Mouse (Mus musculus) neural tube, embryonic 15.5 days (tissue): ENCODE data around the gene Susd3. TPM values are rescaled to one million over a fixed set of nuclear protein-coding genes. Genes with fewer than 3 reads are reported as not detected.

Source experiments
- ATAC-seq: fragments of 200-750 bp; cut with Nextera tagmentation; 2 replicates; pipeline ENCODE4 v1.8.0; 2017; ENCODE audit warnings: mild to moderate bottlenecking, moderate TSS enrichment, moderate library complexity; ENCODE audit not compliant: low FRiP score
- H3K27ac ChIP-seq: fragments of 300-500 bp; sonication (generic); replicated peaks from 2 replicates; pipeline ENCODE4 v1.5.1; 2015; ENCODE audit warnings: mild to moderate bottlenecking, inconsistent platforms
- H3K27me3 ChIP-seq: fragments of 300-500 bp; sonication (generic); replicated peaks from 2 replicates; pipeline ENCODE4 v1.6.1; 2015; ENCODE audit warnings: inconsistent platforms
- H3K36me3 ChIP-seq: fragments of 300-500 bp; sonication (generic); 2 replicates; pipeline ENCODE4 v1.6.1; 2015; ENCODE audit warnings: inconsistent platforms
- H3K4me1 ChIP-seq: fragments of 300-500 bp; sonication (generic); 2 replicates; pipeline ENCODE4 v1.6.1; 2015; ENCODE audit warnings: inconsistent platforms
- H3K4me2 ChIP-seq: fragments of 300-500 bp; sonication (generic); 2 replicates; pipeline ENCODE4 v1.6.1; 2015; ENCODE audit warnings: inconsistent platforms, mild to moderate bottlenecking, moderate library complexity
- H3K4me3 ChIP-seq: fragments of 300-500 bp; sonication (generic); replicated peaks from 2 replicates; pipeline ENCODE4 v1.5.1; 2015; ENCODE audit warnings: mild to moderate bottlenecking, inconsistent platforms
- H3K9ac ChIP-seq: fragments of 300-500 bp; sonication (generic); replicated peaks from 2 replicates; pipeline ENCODE4 v1.6.1; 2015; ENCODE audit warnings: mild to moderate bottlenecking, inconsistent platforms
- H3K9me3 ChIP-seq: fragments of 300-500 bp; sonication (generic); replicated peaks from 2 replicates; pipeline ENCODE4 v1.6.1; 2016; ENCODE audit warnings: inconsistent platforms
- WGBS: fragments of 180-500 bp; shearing (Covaris S2); methylation state at CpG from one replicate; pipeline ENCODE4 v1.1.7; 2015; ENCODE audit warnings: mixed read lengths; 5-methylcytosine and 5-hydroxymethylcytosine counted together
- polyA plus RNA-seq: library from polyadenylated mRNA; unstranded; fragments of >200 nt; fragmentation: Nextera tagmentation; extraction: Ambion mirVana; gene quantifications from 2 replicates; pipeline ENCODE4 v1.2.1, GENCODE M21; 2015

Susd3 gene
- polyA plus RNA-seq, 1 experiment from 2014 or later: 0.95 TPM

GRCm38 (mm10) chr13:49260036-49260722, 11.7 kb upstream of the Susd3 start:
- Histone ChIP-seq H3K27me3 (no peaks in the 10 kb centered on the region), H3K36me3 (no peaks in the 10 kb centered on the region), H3K4me2 (no peak overlapping the region), H3K4me3 (no peak overlapping the region), H3K9me3 (no peaks in the 10 kb centered on the region), H3K27ac (no peak overlapping the region), H3K9ac (no peak overlapping the region), H3K4me1 (no peaks in the 10 kb centered on the region)
- 77% methylated on average over 15 of the region's 15 CpGs for WGBS
- ATAC-seq: no peak

- 84% methylated on average over 3 of the region's 3 CpGs for WGBS
Measured at GRCm38 (mm10) chr13:49257819-49258313, 9.4 kb upstream of the Susd3 start.

GRCm38 (mm10) chr13:49252746-49253145, 4.2 kb upstream of the Susd3 start:
- WGBS: 86% methylated on average over 13 of the region's 13 CpGs
- H3K4me1 ChIP-seq: peaks cover 7% of the 10 kb centered on the region
- H3K27me3 ChIP-seq: peaks cover 12% of the 10 kb centered on the region
- no peak overlapping the region for H3K4me2 ChIP-seq
- no peak overlapping the region for H3K4me3 ChIP-seq
- no peak overlapping the region for H3K9ac ChIP-seq
- H3K27ac ChIP-seq: no peak overlapping the region
- no peaks in the 10 kb centered on the region for H3K9me3 ChIP-seq
- H3K36me3 ChIP-seq: no peaks in the 10 kb centered on the region
- no peak for ATAC-seq

More at GRCm38 (mm10) chr13:49257819-49258313, 9.4 kb upstream of the Susd3 start:
- Histone ChIP-seq H3K9ac (no peak overlapping the region), H3K9me3 (no peaks in the 10 kb centered on the region), H3K27me3 (no peaks in the 10 kb centered on the region), H3K4me1 (no peaks in the 10 kb centered on the region), H3K4me2 (no peak overlapping the region), H3K36me3 (no peaks in the 10 kb centered on the region), H3K4me3 (no peak overlapping the region), H3K27ac (no peak overlapping the region)
- no peak for ATAC-seq

DNA sequence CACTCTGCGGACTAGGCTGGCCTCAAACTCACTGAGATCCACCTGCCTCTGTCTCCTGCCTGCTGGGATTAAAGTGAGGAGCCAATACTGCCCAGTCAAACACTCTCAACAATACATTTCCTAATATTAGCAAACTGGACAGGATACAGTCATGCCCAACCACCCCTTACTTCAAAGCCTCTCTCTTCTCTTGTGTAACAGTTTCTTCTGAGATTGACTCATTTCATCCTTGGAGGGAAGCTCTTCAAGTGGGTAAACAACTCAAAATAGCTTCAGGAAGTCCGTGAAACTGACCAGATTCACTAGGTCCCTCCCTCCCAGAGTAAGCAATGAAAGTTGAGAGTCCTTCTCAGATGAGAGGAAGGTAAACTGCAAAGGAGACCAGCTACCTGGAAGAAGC, 3.6 kb upstream of the Susd3 start:
- ATAC-seq: no peak
- Histone ChIP-seq H3K9me3 (no peaks in the 10 kb centered on the region), H3K9ac (no peak overlapping the region), H3K36me3 (no peaks in the 10 kb centered on the region), H3K27me3 (peaks cover 19% of the 10 kb centered on the region), H3K27ac (no peak overlapping the region), H3K4me1 (peaks cover 12% of the 10 kb centered on the region), H3K4me3 (no peak overlapping the region), H3K4me2 (no peak overlapping the region)
- WGBS: 75% methylated on average over 2 of the region's 2 CpGs

DNA sequence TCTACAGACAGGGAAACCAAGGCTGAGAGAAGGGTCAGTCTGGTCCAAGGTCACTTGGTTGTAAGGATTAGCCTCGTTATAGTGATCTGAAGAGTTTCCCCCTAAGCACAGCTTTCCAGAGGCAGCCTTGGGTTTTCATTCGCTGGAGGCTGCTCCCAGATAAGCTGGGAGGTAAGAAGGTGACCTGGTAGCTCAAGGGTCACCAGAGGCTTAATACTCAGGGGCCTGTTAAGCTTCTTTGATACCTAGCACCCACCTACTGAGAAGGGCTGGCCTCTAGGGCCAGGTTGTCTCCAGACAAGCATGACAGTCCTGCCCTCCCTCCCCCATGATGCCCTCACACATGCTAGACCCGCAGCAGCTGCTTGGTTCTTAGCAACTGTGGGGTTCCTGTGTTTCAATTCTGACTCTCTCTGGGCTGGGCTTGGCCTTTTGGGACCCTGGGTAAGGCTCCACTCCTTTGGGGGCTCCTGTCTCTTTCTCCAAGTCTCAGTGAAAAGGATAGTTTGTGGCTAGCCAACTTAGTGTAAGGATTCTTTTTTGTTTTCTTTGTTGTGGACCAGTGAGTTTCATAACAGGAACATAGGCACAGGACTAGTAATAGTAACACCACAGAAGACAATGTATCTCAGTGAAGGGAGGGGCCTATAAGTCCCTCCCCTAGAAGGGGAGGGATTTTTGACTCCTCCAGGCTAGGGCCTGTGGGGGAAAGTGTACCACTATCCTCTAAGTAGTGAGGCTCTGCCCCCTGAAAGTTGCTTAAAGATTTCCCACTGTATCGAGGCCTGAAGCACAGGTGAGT, 2.4 kb upstream of the Susd3 start:
- WGBS: 41% methylated on average over 4 of the region's 4 CpGs
- peaks cover 31% of the 10 kb centered on the region for H3K27me3 ChIP-seq
- no peaks in the 10 kb centered on the region for H3K9me3 ChIP-seq
- H3K4me3 ChIP-seq: no peak overlapping the region
- H3K27ac ChIP-seq: no peak overlapping the region
- no peaks in the 10 kb centered on the region for H3K36me3 ChIP-seq
- H3K9ac ChIP-seq: no peak overlapping the region
- ATAC-seq: no peak
- H3K4me1 ChIP-seq: peaks cover 12% of the 10 kb centered on the region
- H3K4me2 ChIP-seq: no peak overlapping the region

DNA sequence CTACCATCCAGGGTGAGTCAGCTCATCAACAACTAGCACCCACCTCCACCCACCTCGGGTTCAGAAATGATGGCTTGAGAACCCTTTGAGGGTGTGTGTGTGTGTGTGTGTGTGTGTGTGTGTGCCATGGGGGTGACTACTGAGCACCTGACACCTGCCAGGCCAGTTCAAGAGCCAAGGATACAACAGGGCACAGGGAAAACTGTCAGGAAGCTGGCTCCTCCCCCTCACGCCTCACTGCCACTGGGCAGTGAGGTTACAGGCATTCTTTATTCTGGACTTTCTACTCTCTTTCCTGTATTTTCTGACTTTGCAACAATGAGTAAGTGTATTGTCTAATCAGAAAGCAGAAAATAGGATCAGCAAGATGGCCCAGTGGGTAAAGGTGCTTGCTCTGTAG, 1.1 kb upstream of the Susd3 start:
- peaks cover 12% of the 10 kb centered on the region for H3K4me1 ChIP-seq
- no peak for ATAC-seq
- H3K27ac ChIP-seq: no peak overlapping the region
- no peaks in the 10 kb centered on the region for H3K9me3 ChIP-seq
- no peak overlapping the region for H3K4me2 ChIP-seq
- H3K4me3 ChIP-seq: no peak overlapping the region
- peaks cover 33% of the 10 kb centered on the region for H3K27me3 ChIP-seq
- H3K36me3 ChIP-seq: no peaks in the 10 kb centered on the region
- H3K9ac ChIP-seq: no peak overlapping the region
- 77% methylated on average over 2 of the region's 2 CpGs for WGBS

GRCm38 (mm10) chr13:49248923-49249322, 417 bp upstream of the Susd3 start:
- no peak overlapping the region for H3K9ac ChIP-seq
- ATAC-seq: no peak
- no peak overlapping the region for H3K4me2 ChIP-seq
- H3K9me3 ChIP-seq: no peaks in the 10 kb centered on the region
- H3K27ac ChIP-seq: no peak overlapping the region
- peaks cover 12% of the 10 kb centered on the region for H3K4me1 ChIP-seq
- peaks cover 33% of the 10 kb centered on the region for H3K27me3 ChIP-seq
- H3K4me3 ChIP-seq: no peak overlapping the region
- H3K36me3 ChIP-seq: no peaks in the 10 kb centered on the region
- WGBS: 60% methylated on average over 3 of the region's 3 CpGs

GRCm38 (mm10) chr13:49247740-49248466, 603 bp downstream of the Susd3 start:
- peak overlapping the region; percentile 64 for H3K4me2 ChIP-seq
- H3K36me3 ChIP-seq: no peaks in the 10 kb centered on the region
- H3K9me3 ChIP-seq: no peaks in the 10 kb centered on the region
- ATAC-seq: peak; percentile 58
- peaks cover 33% of the 10 kb centered on the region for H3K27me3 ChIP-seq
- peak overlapping the region; percentile 38 for H3K4me3 ChIP-seq
- H3K9ac ChIP-seq: no peak overlapping the region
- H3K4me1 ChIP-seq: peaks cover 12% of the 10 kb centered on the region
- WGBS: 1% methylated on average over 57 of the region's 58 CpGs
- no peak overlapping the region for H3K27ac ChIP-seq

DNA sequence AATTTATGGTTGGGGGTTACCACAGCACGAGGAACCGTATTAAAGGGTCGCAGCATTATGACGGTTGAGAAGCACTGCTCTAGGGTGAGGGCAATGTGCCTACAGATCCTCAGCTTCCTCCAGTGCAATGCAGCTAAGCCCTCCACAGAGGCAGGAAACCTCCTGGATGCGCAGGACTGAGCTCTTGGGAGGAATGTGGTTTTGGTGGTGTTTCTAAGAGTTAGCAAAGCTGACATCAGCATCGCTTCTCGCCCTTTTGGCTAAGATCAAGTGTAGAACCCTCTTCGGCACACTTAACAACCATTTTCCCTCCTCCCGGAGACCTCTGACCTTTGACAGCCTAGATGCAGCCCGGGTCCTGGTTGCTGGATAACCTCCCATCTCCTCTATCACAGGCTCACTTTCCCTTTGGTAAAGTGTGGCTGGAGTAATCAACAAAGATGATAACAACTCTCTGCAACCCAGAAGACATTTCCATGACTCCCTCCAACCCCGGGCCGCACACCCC, 1.2 kb downstream of the Susd3 start:
- Histone ChIP-seq H3K9ac (no peak overlapping the region), H3K4me3 (peak overlapping the region; percentile 38), H3K4me2 (peak overlapping the region; percentile 64), H3K27me3 (peaks cover 33% of the 10 kb centered on the region), H3K9me3 (no peaks in the 10 kb centered on the region), H3K27ac (no peak overlapping the region), H3K4me1 (peaks cover 12% of the 10 kb centered on the region), H3K36me3 (no peaks in the 10 kb centered on the region)
- 35% methylated on average over 12 of the region's 12 CpGs for WGBS
- no peak for ATAC-seq

DNA sequence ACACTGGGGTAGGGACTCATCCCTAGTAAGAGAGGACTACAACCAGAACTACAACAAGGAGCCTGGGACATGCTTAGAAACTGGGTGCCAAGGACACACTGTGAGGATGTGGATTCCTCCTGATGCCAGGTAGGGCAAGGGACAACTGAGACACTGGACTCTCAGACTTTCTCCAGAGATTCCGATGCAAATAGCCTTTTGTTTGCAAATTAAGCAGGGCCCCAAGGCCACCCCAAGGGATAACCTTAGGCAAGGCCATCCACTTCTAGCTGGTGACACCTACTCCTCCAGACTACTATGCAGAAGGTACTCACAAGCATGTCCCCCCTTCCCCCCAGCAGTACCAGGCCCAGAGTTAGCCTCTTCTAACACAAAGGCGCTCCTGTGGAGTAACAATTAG, 1.9 kb downstream of the Susd3 start:
- H3K4me2 ChIP-seq: no peak overlapping the region
- H3K9ac ChIP-seq: no peak overlapping the region
- peaks cover 12% of the 10 kb centered on the region for H3K4me1 ChIP-seq
- no peaks in the 10 kb centered on the region for H3K36me3 ChIP-seq
- WGBS: 64% methylated on average over 2 of the region's 2 CpGs
- no peak overlapping the region for H3K4me3 ChIP-seq
- ATAC-seq: no peak
- no peaks in the 10 kb centered on the region for H3K9me3 ChIP-seq
- peaks cover 33% of the 10 kb centered on the region for H3K27me3 ChIP-seq
- no peak overlapping the region for H3K27ac ChIP-seq

DNA sequence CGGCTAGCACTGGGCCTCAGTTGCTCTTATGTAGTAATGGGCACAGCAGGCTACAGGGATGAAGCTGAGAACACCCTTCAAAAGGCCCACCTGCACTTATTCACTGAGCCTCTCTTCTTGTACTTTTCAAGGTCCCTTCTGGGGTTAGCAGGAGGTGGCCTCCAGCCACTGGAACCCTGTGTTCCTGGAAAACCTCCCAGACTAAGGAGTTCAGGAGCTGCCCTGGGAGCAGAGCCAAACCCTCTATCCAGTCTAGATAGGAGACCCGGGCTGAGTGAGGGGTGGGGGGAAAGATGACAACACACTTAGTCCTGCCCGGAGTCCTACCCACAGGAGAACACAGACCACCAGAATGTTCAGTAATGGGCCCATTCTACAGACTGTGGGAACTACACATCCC, 2.5 kb downstream of the Susd3 start:
- Histone ChIP-seq H3K4me2 (no peak overlapping the region), H3K4me1 (peaks cover 12% of the 10 kb centered on the region), H3K9me3 (no peaks in the 10 kb centered on the region), H3K4me3 (no peak overlapping the region), H3K27ac (no peak overlapping the region), H3K9ac (no peak overlapping the region), H3K36me3 (no peaks in the 10 kb centered on the region), H3K27me3 (peaks cover 33% of the 10 kb centered on the region)
- 75% methylated on average over 3 of the region's 3 CpGs for WGBS
- ATAC-seq: no peak
